Mouse (Mus musculus) left cerebral cortex, postnatal 10 days (tissue): ENCODE measurements around the gene Cped1. TPM values are rescaled to one million over a fixed set of nuclear protein-coding genes. Genes with fewer than 3 reads are reported as not detected.

ENCODE experiments used
- DNase-seq, 2 experiments: peaks; one replicate each; pipeline ENCODE4 v3.0.0; 2021 to 2022; ENCODE audit warnings: low spot score in 2 of 2, mixed read lengths in 1 of 2; ENCODE audit errors: extremely low spot score in 1 of 2
- intact Hi-C: fragments of 180-260 bp; cut with DNase I; formaldehyde crosslinking; loops from one replicate; pipeline ENCODE4 v1.15.1; 2025
- total RNA-seq, 2 experiments: library from RNA; stranded (reverse); gene quantifications; 2 replicates each; pipeline ENCODE4 v1.2.3; 2021

Cped1 gene
- total RNA-seq, 2 experiments from 2014 or later = 1.9 to 2.0 TPM

GRCm38 (mm10) chr6:22049093-22049492 lies 63.4 kb downstream of the Cped1 start:
- no peak for DNase-seq
- intact Hi-C loops = no loop called here

GRCm38 (mm10) chr6:22051526-22051925 lies 65.8 kb downstream of the Cped1 start:
- no peak for DNase-seq
- intact Hi-C loops = no loop called here

GRCm38 (mm10) chr6:22053014-22053413 lies 67.3 kb downstream of the Cped1 start:
- no peak for DNase-seq
- intact Hi-C loops = no loop called here

- intact Hi-C loops = no loop called here
Observed at GRCm38 (mm10) chr6:22064341-22064740, 78.6 kb downstream of the Cped1 start.

GRCm38 (mm10) chr6:22070603-22071322 lies 85.0 kb downstream of the Cped1 start:
- DNase-seq = no peak
- intact Hi-C loops = loop anchor here (5.0 kb wide), 2 partner anchors 83 to 273 kb away; partner anchors contain the start of gene Cped1

More at GRCm38 (mm10) chr6:22064341-22064740, 78.6 kb downstream of the Cped1 start:
- DNase-seq = no peak

GRCm38 (mm10) chr6:22071323-22071840 lies 85.7 kb downstream of the Cped1 start:
- intact Hi-C loops = loop anchor here (5.0 kb wide), 2 partner anchors 84 to 274 kb away; partner anchors contain the start of gene Cped1
- DNase-seq = no peak

GRCm38 (mm10) chr6:22072737-22073136 lies 87.0 kb downstream of the Cped1 start:
- no peak for DNase-seq
- intact Hi-C loops = loop anchor here (5.0 kb wide), 2 partner anchors 85 to 275 kb away; partner anchors contain the start of gene Cped1

- intact Hi-C loops = loop anchor here (5.0 kb wide), 2 partner anchors 87 to 277 kb away; partner anchors contain the start of gene Cped1
- no peak for DNase-seq
Observed at GRCm38 (mm10) chr6:22074232-22075083, 88.7 kb downstream of the Cped1 start.

GRCm38 (mm10) chr6:22078686-22079264 lies 93.1 kb downstream of the Cped1 start:
- DNase-seq = no peak
- intact Hi-C loops = no loop called here

GRCm38 (mm10) chr6:22086056-22086455 lies 100.3 kb downstream of the Cped1 start:
- no peak for DNase-seq
- intact Hi-C loops = loop anchor here (5.0 kb wide), 1 partner anchor 99 kb away; the partner anchor contains the start of gene Cped1

GRCm38 (mm10) chr6:22088346-22089064 lies 102.8 kb downstream of the Cped1 start:
- DNase-seq = peak in 1 of 2 experiments; percentile 45
- intact Hi-C loops = loop anchor here (5.0 kb wide), 1 partner anchor 101 kb away; the partner anchor contains the start of gene Cped1

- intact Hi-C loops = no loop called here
- DNase-seq = no peak
Observed at GRCm38 (mm10) chr6:22091773-22092172, 106.1 kb downstream of the Cped1 start.

- no peak for DNase-seq
- intact Hi-C loops = no loop called here
Observed at GRCm38 (mm10) chr6:22093792-22094191, 108.1 kb downstream of the Cped1 start.

- DNase-seq = peak; percentile 30 to 62
- intact Hi-C loops = no loop called here
Observed at GRCm38 (mm10) chr6:22097709-22098108, 112.0 kb downstream of the Cped1 start.

GRCm38 (mm10) chr6:22099832-22100231 lies 114.1 kb downstream of the Cped1 start:
- DNase-seq = no peak
- intact Hi-C loops = no loop called here

GRCm38 (mm10) chr6:22101939-22102338 lies 116.2 kb downstream of the Cped1 start:
- DNase-seq = no peak
- intact Hi-C loops = no loop called here

- intact Hi-C loops = no loop called here
- no peak for DNase-seq
Observed at GRCm38 (mm10) chr6:22102752-22103151, 117.0 kb downstream of the Cped1 start.

- DNase-seq = no peak
- intact Hi-C loops = no loop called here
Observed at GRCm38 (mm10) chr6:22103713-22104112, 118.0 kb downstream of the Cped1 start.
